Mouse (Mus musculus) lung, adult 18-20 months (tissue): ENCODE data around the gene Ndc1.
"Not testable (repeated sequence)": the region's sequence is repeated elsewhere in the genome, so short reads cannot be mapped to it uniquely, and the experiment has no call there.

Source experiments
- DNase-seq, 2 experiments: peaks; one replicate each; pipeline ENCODE4 v3.0.0; 2022; ENCODE audit warnings: mixed read lengths in 2 of 2

Gene Ndc1

GRCm38 (mm10) chr4:107366408-107366807 lies 1.2 kb upstream of the Ndc1 start:
- not testable (repeated sequence) for DNase-seq

GRCm38 (mm10) chr4:107372304-107372703 lies 4.7 kb downstream of the Ndc1 start:
- no peak for DNase-seq

GRCm38 (mm10) chr4:107374677-107375076 lies 7.1 kb downstream of the Ndc1 start:
- no peak for DNase-seq

- DNase-seq, result no peak
Observed at GRCm38 (mm10) chr4:107378954-107379353, 11.4 kb downstream of the Ndc1 start.

- DNase-seq, result no peak
Observed at GRCm38 (mm10) chr4:107380871-107381270, 13.3 kb downstream of the Ndc1 start.

- DNase-seq, result no peak
Observed at GRCm38 (mm10) chr4:107387038-107387437, 19.5 kb downstream of the Ndc1 start.

GRCm38 (mm10) chr4:107387465-107387864 lies 19.9 kb downstream of the Ndc1 start:
- no peak for DNase-seq

- DNase-seq, result no peak
Observed at GRCm38 (mm10) chr4:107388291-107388690, 20.7 kb downstream of the Ndc1 start.

GRCm38 (mm10) chr4:107389345-107389744 lies 21.8 kb downstream of the Ndc1 start:
- no peak for DNase-seq

GRCm38 (mm10) chr4:107393771-107394170 lies 26.2 kb downstream of the Ndc1 start:
- DNase-seq, result no peak

GRCm38 (mm10) chr4:107420202-107420601 lies 52.6 kb downstream of the Ndc1 start:
- no peak for DNase-seq

GRCm38 (mm10) chr4:107421711-107422110 lies 54.1 kb downstream of the Ndc1 start:
- DNase-seq, result no peak

GRCm38 (mm10) chr4:107422176-107422575 lies 54.6 kb downstream of the Ndc1 start:
- peak in 1 of 2 experiments; percentile 14 for DNase-seq

- DNase-seq, result no peak
Observed at GRCm38 (mm10) chr4:107425616-107426015, 58.0 kb downstream of the Ndc1 start.

GRCm38 (mm10) chr4:107426631-107427030 lies 59.0 kb downstream of the Ndc1 start:
- DNase-seq, result no peak

- DNase-seq, result no peak
Observed at GRCm38 (mm10) chr4:107432717-107433116, 65.1 kb downstream of the Ndc1 start.

- DNase-seq, result no peak
Observed at GRCm38 (mm10) chr4:107433998-107434355, 66.4 kb downstream of the Ndc1 start.

- peak; percentile 40 to 73 for DNase-seq
Observed at GRCm38 (mm10) chr4:107434356-107435237, 67.0 kb downstream of the Ndc1 start, which contains the start of gene Glis1. Glis1 (plus strand) TSS chr4:107434591.

- no peak for DNase-seq
Observed at GRCm38 (mm10) chr4:107435238-107435946, 67.8 kb downstream of the Ndc1 start.

- DNase-seq, result no peak
Observed at GRCm38 (mm10) chr4:107436476-107436875, 68.9 kb downstream of the Ndc1 start.

- DNase-seq, result no peak
Observed at GRCm38 (mm10) chr4:107438741-107439140, 71.2 kb downstream of the Ndc1 start.

- no peak for DNase-seq
Observed at GRCm38 (mm10) chr4:107440306-107440705, 72.7 kb downstream of the Ndc1 start.

- no peak for DNase-seq
Observed at GRCm38 (mm10) chr4:107442288-107442687, 74.7 kb downstream of the Ndc1 start.

- DNase-seq, result no peak
Observed at GRCm38 (mm10) chr4:107442891-107443483, 75.4 kb downstream of the Ndc1 start.
